ENCODE assay signal across 27 mouse cellular contexts in the genomic region with DNA sequence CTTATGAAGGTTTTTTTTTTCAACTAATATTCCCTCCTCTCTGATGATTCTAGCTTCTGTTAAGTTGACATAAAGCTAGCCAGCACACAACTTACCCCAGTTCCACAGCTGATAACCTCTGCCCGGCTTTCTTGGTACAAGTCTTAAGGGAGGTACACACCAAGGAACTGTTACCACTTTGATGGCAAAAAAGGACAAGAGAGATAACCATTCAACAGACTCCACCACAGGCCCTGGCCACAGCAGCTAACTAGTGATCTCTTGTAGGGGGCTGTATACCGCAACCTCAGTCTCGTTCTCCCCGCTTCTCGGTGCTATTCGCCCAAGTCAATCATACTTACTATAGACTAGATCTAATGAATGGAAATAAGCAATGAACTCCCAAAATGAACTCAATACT. TPM values are rescaled to one million over a fixed set of nuclear protein-coding genes. Genes with fewer than 3 reads are reported as not detected.
DNase-seq lines count a peak whose midpoint lies in the region; ATAC-seq lines count a peak whose summit lies in the region.
"Had no signal": no experiment of that assay in that cellular context is flagged by ENCODE, and none has a peak within 500 bp of the region (broad histone marks: within the 10 kb centered on the region; RNA-seq: fewer than 3 reads in every experiment).

No protein-coding gene starts in this region.

- peak overlapping the region; percentile 13; the same call in 1 of the 2 replicates for H3K9ac ChIP-seq in liver, embryonic 12.5 days
- H3K9ac ChIP-seq in liver, embryonic 15.5 days, result no peak overlapping the region
- H3K9ac ChIP-seq: embryonic facial prominence, embryonic 13.5 days; forebrain, embryonic 12.5 days; forebrain, embryonic 15.5 days; hindbrain, embryonic 12.5 days; hindbrain, embryonic 15.5 days had no signal

- H3K4me2 ChIP-seq in liver, embryonic 12.5 days, result no peak overlapping the region
- H3K4me2 ChIP-seq in liver, embryonic 15.5 days, result no peak overlapping the region
- H3K4me2 ChIP-seq: embryonic facial prominence, embryonic 13.5 days; forebrain, embryonic 12.5 days; forebrain, embryonic 15.5 days; heart, embryonic 11.5 days; hindbrain, embryonic 12.5 days; hindbrain, embryonic 15.5 days had no signal

- no peaks in the 10 kb centered on the region for H3K9me3 ChIP-seq in liver, embryonic 12.5 days (replicated peaks)
- H3K9me3 ChIP-seq in liver, embryonic 15.5 days (replicated peaks), result no peaks in the 10 kb centered on the region
- H3K9me3 ChIP-seq: embryonic facial prominence, embryonic 10.5 days; embryonic facial prominence, embryonic 13.5 days; forebrain, embryonic 12.5 days; forebrain, embryonic 15.5 days; hindbrain, embryonic 12.5 days; hindbrain, embryonic 15.5 days had no signal

- DNase-seq in liver, result no peak
- DNase-seq in lung, postnatal 36 days, result no peak
- no peak for DNase-seq in right cerebral cortex, postnatal 14 days
- DNase-seq: adrenal gland, postnatal 10 days; adrenal gland, postnatal 36 days; B cell, adult 2 months; cerebellum, adult 11 months; cerebellum, adult 2 months; cerebellum, adult 9-11 months; cerebellum, postnatal 25 days; embryo, embryonic 11 days; gastrocnemius, postnatal 25 days; heart, adult 18-20 months had no signal

- ATAC-seq in liver, embryonic 12.5 days, result peak; percentile 68
- no peak for ATAC-seq in liver, embryonic 15.5 days (ENCODE audit: insufficient read depth)
- peak; percentile 83 for ATAC-seq in megakaryocyte-erythroid progenitor cell, adult 5-6 weeks (replicated peaks; ENCODE audit: low FRiP score, low TSS enrichment, poor library complexity, severe bottlenecking)
- ATAC-seq: forebrain, embryonic 15.5 days; Patski had no signal

- H3K27ac ChIP-seq in liver, embryonic 12.5 days, result 0 out of 2 replicates have a peak overlapping the region, but pooled peaks have one; percentile 45
- 0 out of 2 replicates have a peak overlapping the region, but pooled peaks have one; percentile 1 for H3K27ac ChIP-seq in liver, embryonic 15.5 days (replicated peaks)
- H3K27ac ChIP-seq: embryonic facial prominence, embryonic 10.5 days; embryonic facial prominence, embryonic 13.5 days; forebrain, embryonic 12.5 days; forebrain, embryonic 15.5 days; hindbrain, embryonic 12.5 days; hindbrain, embryonic 15.5 days had no signal

- WGBS in liver, embryonic 12.5 days (ENCODE audit: insufficient replicate concordance), result 72% methylated on average over 6 of the region's 6 CpGs
- 46% methylated on average over 6 of the region's 6 CpGs for WGBS in liver, embryonic 15.5 days (ENCODE audit: insufficient replicate concordance)

- H3K4me3 ChIP-seq in liver, embryonic 12.5 days, result no peak overlapping the region
- no peak overlapping the region for H3K4me3 ChIP-seq in liver, embryonic 15.5 days (replicated peaks)
- H3K4me3 ChIP-seq: embryonic facial prominence, embryonic 10.5 days; embryonic facial prominence, embryonic 13.5 days; erythroblast, embryonic 14.5 days; forebrain, embryonic 12.5 days; forebrain, embryonic 15.5 days; hindbrain, embryonic 12.5 days; hindbrain, embryonic 15.5 days had no signal

- H3K36me3 ChIP-seq in liver, embryonic 12.5 days, result no peaks in the 10 kb centered on the region; the same call in 1 of the 2 replicates
- H3K36me3 ChIP-seq in liver, embryonic 15.5 days (replicated peaks), result no peaks in the 10 kb centered on the region
- H3K36me3 ChIP-seq: embryonic facial prominence, embryonic 10.5 days; embryonic facial prominence, embryonic 13.5 days; forebrain, embryonic 12.5 days; forebrain, embryonic 15.5 days; G1E; hindbrain, embryonic 12.5 days; hindbrain, embryonic 15.5 days had no signal

- H3K4me1 ChIP-seq in liver, embryonic 12.5 days, result peaks cover 35% of the 10 kb centered on the region
- peaks cover 31% of the 10 kb centered on the region for H3K4me1 ChIP-seq in liver, embryonic 15.5 days (replicated peaks)
- H3K4me1 ChIP-seq: embryonic facial prominence, embryonic 10.5 days; embryonic facial prominence, embryonic 13.5 days; hindbrain, embryonic 12.5 days; hindbrain, embryonic 15.5 days had no signal

- H3K27me3 ChIP-seq in liver, embryonic 12.5 days (replicated peaks), result no peaks in the 10 kb centered on the region
- H3K27me3 ChIP-seq in liver, embryonic 15.5 days, result no peaks in the 10 kb centered on the region
- H3K27me3 ChIP-seq: CH12.LX; embryonic facial prominence, embryonic 13.5 days; forebrain, embryonic 12.5 days; forebrain, embryonic 15.5 days; hindbrain, embryonic 12.5 days; hindbrain, embryonic 15.5 days; Patski had no signal

RNA-seq across cellular contexts. Expression of gene Prkar2b, which starts 16.3 kb away (rescaled TPM):
- 137 and 141 TPM in 2 replicates for polyA plus RNA-seq in liver, embryonic 12.5 days (2016; fragmentation: Nextera tagmentation; extraction: Ambion mirVana)
- 66.8 and 70.4 TPM in 2 replicates for polyA plus RNA-seq in liver, embryonic 15.5 days (2015; fragmentation: Nextera tagmentation; extraction: Ambion mirVana)
- 106 and 110 TPM in 2 replicates for total RNA-seq in megakaryocyte-erythroid progenitor cell, adult 5-6 weeks (2014; fragmentation: Nextera tagmentation)
- 158 and 172 TPM in 2 replicates for total RNA-seq in megakaryocyte-erythroid progenitor cell, adult 5-6 weeks (2017)
